Mouse (Mus musculus) ES-Bruce4 (cell line): Measurements from ENCODE around the gene Ppp4r3b. TPM values are rescaled to one million over a fixed set of nuclear protein-coding genes. Genes with fewer than 3 reads are reported as not detected.

Experiments used
- H3K27ac ChIP-seq: 2 replicates; pipeline ENCODE4 v1.5.1; 2012; ENCODE audit warnings: low read length, inconsistent platforms; ENCODE audit not compliant: insufficient read depth
- H3K27me3 ChIP-seq: 2 replicates; pipeline ENCODE4 v1.6.1; 2012; ENCODE audit warnings: mild to moderate bottlenecking, low read length, inconsistent platforms; ENCODE audit not compliant: control insufficient read depth, poor library complexity, insufficient read depth, severe bottlenecking
- H3K36me3 ChIP-seq: 2 replicates; pipeline ENCODE4 v1.6.1; 2012; ENCODE audit warnings: inconsistent platforms, mild to moderate bottlenecking, low read length, moderate library complexity; ENCODE audit not compliant: control insufficient read depth, poor library complexity, insufficient read depth, severe bottlenecking
- H3K4me1 ChIP-seq: one replicate; pipeline ENCODE4 v1.8.1; 2011; ENCODE audit warnings: low read length; ENCODE audit not compliant: control insufficient read depth, insufficient read depth
- H3K4me3 ChIP-seq: 2 replicates; pipeline ENCODE4 v1.5.1; 2011; ENCODE audit warnings: low read depth, mild to moderate bottlenecking, low read length
- H3K9ac ChIP-seq: 2 replicates; pipeline ENCODE4 v1.6.1; 2012; ENCODE audit warnings: low read depth, mild to moderate bottlenecking, inconsistent platforms; ENCODE audit not compliant: poor library complexity, severe bottlenecking
- H3K9me3 ChIP-seq: replicated peaks from 2 replicates; pipeline ENCODE4 v1.6.1; 2012; ENCODE audit warnings: mild to moderate bottlenecking, low read length, inconsistent platforms; ENCODE audit not compliant: control insufficient read depth, poor library complexity, insufficient read depth, severe bottlenecking
- CTCF ChIP-seq: IDR thresholded peaks from one replicate; pipeline ENCODE4 v1.8.1; 2011; ENCODE audit warnings: low read depth, low read length
- EP300 ChIP-seq: IDR thresholded peaks from 2 replicates; pipeline ENCODE4 v1.6.1; 2011; ENCODE audit warnings: low read depth, low read length; ENCODE audit not compliant: insufficient read depth
- POLR2A ChIP-seq: IDR thresholded peaks from one replicate; pipeline ENCODE4 v1.8.1; 2011; ENCODE audit warnings: low read length; ENCODE audit not compliant: insufficient read depth
- polyA plus RNA-seq: library from polyadenylated mRNA; stranded (reverse); fragments of >200 nt; gene quantifications from 2 replicates; pipeline ENCODE4 v1.2.4, GENCODE M21; 2011; ENCODE audit warnings: low read depth; ENCODE audit not compliant: missing spikeins, insufficient read depth, insufficient read length

Ppp4r3b gene
- polyA plus RNA-seq, 1 experiment, result 51.8 TPM

DNA sequence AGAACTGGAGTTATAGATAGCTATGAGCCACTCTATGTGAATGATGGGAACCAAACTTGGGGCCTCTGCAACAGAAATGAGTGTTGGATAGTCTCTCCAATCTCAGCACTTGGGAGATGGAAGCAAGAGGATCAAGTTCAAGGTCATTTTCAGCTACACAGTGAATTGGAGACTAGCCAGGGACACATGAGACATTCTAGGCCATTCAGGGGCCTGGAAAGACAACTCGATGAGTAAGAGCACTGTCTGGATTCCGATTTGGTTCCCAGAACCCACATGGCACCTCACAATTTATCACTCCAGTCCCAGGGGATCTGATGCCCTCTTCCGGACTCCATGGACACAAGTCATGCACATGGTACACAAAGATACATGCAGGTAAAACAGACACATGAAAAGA is 65.9 kb downstream of the Ppp4r3b start:
- no peak overlapping the region for H3K4me3 ChIP-seq
- H3K9me3 ChIP-seq, result no peaks in the 10 kb centered on the region
- H3K4me1 ChIP-seq, result no peaks in the 10 kb centered on the region
- no peak overlapping the region for H3K27ac ChIP-seq
- H3K36me3 ChIP-seq, result no peaks in the 10 kb centered on the region; the same call in 1 of the 2 replicates
- H3K9ac ChIP-seq, result no peak overlapping the region
- H3K27me3 ChIP-seq, result no peaks in the 10 kb centered on the region
- TF ChIP-seq POLR2A (no peak), EP300 (no peak)

DNA sequence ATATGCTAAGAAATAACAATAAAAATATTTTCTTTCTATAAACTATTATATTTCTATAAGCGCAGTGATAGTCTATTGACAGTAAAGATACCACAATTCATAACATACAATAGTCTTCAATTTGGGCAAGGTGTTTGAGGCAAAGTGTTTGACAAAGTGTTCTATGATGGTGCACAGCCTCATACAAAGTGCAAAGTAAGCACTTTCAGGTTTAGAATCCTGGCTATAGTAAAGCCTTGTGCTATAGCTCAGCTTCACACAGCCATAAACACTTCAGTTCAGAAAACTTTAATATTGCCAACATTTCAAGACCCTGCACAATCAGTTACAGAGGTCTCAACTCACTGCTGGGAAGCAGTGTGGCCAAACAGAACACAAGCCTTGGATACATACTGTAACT is 66.7 kb downstream of the Ppp4r3b start:
- no peak for TF ChIP-seq CTCF
- TF ChIP-seq EP300, result no peak

DNA sequence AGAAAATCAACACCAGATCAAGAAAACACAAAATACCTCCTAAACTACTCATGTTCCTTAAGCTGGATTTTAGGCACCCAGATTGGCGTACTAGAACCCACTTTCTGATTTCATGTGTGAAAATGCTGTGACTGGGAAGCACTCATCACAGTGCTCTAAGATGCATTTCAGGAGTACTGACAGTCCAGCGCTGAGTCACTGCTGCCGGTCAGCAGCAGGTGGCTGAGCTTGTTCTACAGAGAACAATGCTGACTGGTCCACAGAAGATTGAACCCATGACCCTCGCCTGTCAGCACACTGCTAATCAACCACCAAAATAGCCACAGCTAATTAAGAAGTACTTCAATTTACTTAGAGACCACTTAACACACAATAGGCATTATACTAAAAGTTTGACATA is 69.3 kb downstream of the Ppp4r3b start:
- no peaks in the 10 kb centered on the region; the same call in 1 of the 2 replicates for H3K36me3 ChIP-seq
- H3K9ac ChIP-seq, result no peak overlapping the region
- no peaks in the 10 kb centered on the region for H3K9me3 ChIP-seq
- no peaks in the 10 kb centered on the region for H3K27me3 ChIP-seq
- H3K4me1 ChIP-seq, result no peaks in the 10 kb centered on the region
- no peak for TF ChIP-seq CTCF
- no peak for TF ChIP-seq POLR2A
- TF ChIP-seq EP300, result no peak
- H3K4me3 ChIP-seq, result no peak overlapping the region
- no peak overlapping the region for H3K27ac ChIP-seq

More for the DNA sequence above, 66.7 kb downstream of the Ppp4r3b start:
- no peaks in the 10 kb centered on the region for H3K9me3 ChIP-seq
- no peaks in the 10 kb centered on the region for H3K27me3 ChIP-seq
- no peak overlapping the region for H3K4me3 ChIP-seq
- no peak overlapping the region for H3K9ac ChIP-seq
- H3K27ac ChIP-seq, result no peak overlapping the region
- no peaks in the 10 kb centered on the region for H3K4me1 ChIP-seq
- no peaks in the 10 kb centered on the region; the same call in 1 of the 2 replicates for H3K36me3 ChIP-seq

- H3K9me3 ChIP-seq, result no peaks in the 10 kb centered on the region
- 0 out of 2 replicates have a peak overlapping the region, but pooled peaks have one; percentile 54 for H3K9ac ChIP-seq
- no peaks in the 10 kb centered on the region for H3K27me3 ChIP-seq
- H3K4me1 ChIP-seq, result no peaks in the 10 kb centered on the region
- no peak overlapping the region for H3K4me3 ChIP-seq
- H3K27ac ChIP-seq, result no peak overlapping the region
- no peaks in the 10 kb centered on the region; the same call in 1 of the 2 replicates for H3K36me3 ChIP-seq
- TF ChIP-seq EP300 (no peak), POLR2A (no peak), CTCF (no peak)
Observed at GRCm38 (mm10) chr11:29245988-29246387, 73.3 kb downstream of the Ppp4r3b start.

DNA sequence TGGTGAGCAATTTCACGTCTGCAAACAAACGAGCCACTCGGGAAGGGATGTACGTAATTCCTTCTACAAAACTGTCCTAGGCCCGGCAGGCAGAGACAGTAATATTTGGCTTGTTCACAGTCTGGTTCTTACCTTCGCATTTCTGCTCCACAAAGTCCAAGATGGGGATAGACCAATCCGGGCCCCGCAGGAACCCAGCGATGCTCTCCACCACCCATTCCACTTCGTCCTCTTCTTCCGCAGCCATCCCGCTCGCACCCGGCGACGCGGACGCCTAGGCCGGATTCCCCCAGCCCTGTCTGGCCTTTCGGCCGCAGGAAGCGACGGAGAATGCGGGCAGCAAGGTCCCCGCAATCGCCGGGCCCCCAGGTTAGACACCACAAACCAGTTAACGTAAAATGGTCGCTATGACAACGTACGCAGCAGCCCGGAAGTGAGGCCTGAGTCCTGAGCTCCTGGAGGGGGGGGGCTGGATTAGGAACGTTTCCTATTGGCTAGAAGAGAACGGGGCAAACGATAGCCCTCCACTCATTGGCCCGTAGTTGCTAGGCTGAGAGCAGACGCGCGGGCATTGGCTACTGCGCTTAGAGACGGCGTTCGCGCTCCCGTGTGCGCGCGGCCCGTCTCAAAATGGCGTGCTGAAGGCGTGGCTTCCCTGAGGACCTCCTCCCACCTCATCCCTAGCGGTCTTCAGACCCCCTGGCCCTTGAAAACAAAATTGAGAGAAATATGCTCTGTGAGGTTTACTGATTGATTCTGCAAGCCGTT is 74.4 kb downstream of the Ppp4r3b start, which contains the start of gene Cfap36:
Gene Cfap36 (minus strand): TSS at position 527 of the 768 bp plus-strand sequence.
- no peaks in the 10 kb centered on the region for H3K4me1 ChIP-seq
- no peaks in the 10 kb centered on the region; the same call in 1 of the 2 replicates for H3K36me3 ChIP-seq
- H3K27ac ChIP-seq, result no peak within 1 kb of the TSS
- no peaks in the 10 kb centered on the region for H3K9me3 ChIP-seq
- peak within 1 kb of the TSS; percentile 54 for H3K9ac ChIP-seq
- no peaks in the 10 kb centered on the region for H3K27me3 ChIP-seq
- peak within 1 kb of the TSS; percentile 89 for H3K4me3 ChIP-seq
- TF ChIP-seq POLR2A (no peak), CTCF (no peak), EP300 (no peak)

GRCm38 (mm10) chr11:29247725-29248124 is 75.0 kb downstream of the Ppp4r3b start:
- H3K27ac ChIP-seq, result no peak overlapping the region
- H3K4me3 ChIP-seq, result no peak overlapping the region
- H3K9me3 ChIP-seq, result no peaks in the 10 kb centered on the region
- no peaks in the 10 kb centered on the region for H3K27me3 ChIP-seq
- no peak overlapping the region for H3K9ac ChIP-seq
- no peaks in the 10 kb centered on the region for H3K4me1 ChIP-seq
- no peaks in the 10 kb centered on the region; the same call in 1 of the 2 replicates for H3K36me3 ChIP-seq
- TF ChIP-seq POLR2A, result no peak
- TF ChIP-seq EP300, result no peak
- TF ChIP-seq CTCF, result no peak
